Mouse (Mus musculus) testis, postnatal 10 days (tissue): ENCODE results near the gene Ntm.

Experiments used
- DNase-seq: peaks from one replicate; pipeline ENCODE4 v3.0.0; 2021; ENCODE audit warnings: low spot score

Ntm gene

GRCm38 (mm10) chr9:29884062-29884461 is 78.9 kb downstream of the Ntm start:
- DNase-seq: no peak

- DNase-seq: no peak
These were observed 81.3 kb downstream of the Ntm start for GRCm38 (mm10) chr9:29881614-29882013.

- DNase-seq: no peak
These were observed 85.4 kb downstream of the Ntm start for GRCm38 (mm10) chr9:29877583-29877982.

- no peak for DNase-seq
These were observed 95.2 kb downstream of the Ntm start for GRCm38 (mm10) chr9:29867746-29868145.

- no peak for DNase-seq
These were observed 96.1 kb downstream of the Ntm start for GRCm38 (mm10) chr9:29866824-29867223.

GRCm38 (mm10) chr9:29866101-29866500 is 96.8 kb downstream of the Ntm start:
- no peak for DNase-seq

- DNase-seq: no peak
These were observed 97.4 kb downstream of the Ntm start for GRCm38 (mm10) chr9:29865502-29865901.

- DNase-seq: no peak
These were observed 98.1 kb downstream of the Ntm start for GRCm38 (mm10) chr9:29864886-29865285.

- no peak for DNase-seq
These were observed 100.5 kb downstream of the Ntm start for GRCm38 (mm10) chr9:29862408-29862807.

- DNase-seq: no peak
These were observed 103.5 kb downstream of the Ntm start for GRCm38 (mm10) chr9:29859256-29860048.

GRCm38 (mm10) chr9:29848735-29849455 is 114.0 kb downstream of the Ntm start:
- DNase-seq: no peak

GRCm38 (mm10) chr9:29837344-29837743 is 125.6 kb downstream of the Ntm start:
- DNase-seq: no peak

- DNase-seq: no peak
These were observed 128.0 kb downstream of the Ntm start for GRCm38 (mm10) chr9:29834911-29835310.

- no peak for DNase-seq
These were observed 129.2 kb downstream of the Ntm start for GRCm38 (mm10) chr9:29833781-29834180.

GRCm38 (mm10) chr9:29827240-29827660 is 135.7 kb downstream of the Ntm start:
- no peak for DNase-seq

- no peak for DNase-seq
These were observed 137.7 kb downstream of the Ntm start for GRCm38 (mm10) chr9:29825236-29825635.

- no peak for DNase-seq
These were observed 139.2 kb downstream of the Ntm start for GRCm38 (mm10) chr9:29823716-29824115.

GRCm38 (mm10) chr9:29812685-29813084 is 150.3 kb downstream of the Ntm start:
- DNase-seq: no peak

- no peak for DNase-seq
These were observed 156.2 kb downstream of the Ntm start for GRCm38 (mm10) chr9:29806790-29807189.

GRCm38 (mm10) chr9:29804483-29804882 is 158.5 kb downstream of the Ntm start:
- DNase-seq: no peak

GRCm38 (mm10) chr9:29803738-29804285 is 159.1 kb downstream of the Ntm start:
- DNase-seq: no peak

GRCm38 (mm10) chr9:29802990-29803737 is 159.8 kb downstream of the Ntm start:
- no peak for DNase-seq
